Mouse (Mus musculus) erythroid progenitor cell, adult 5-6 weeks (primary cell): ENCODE measurements around the gene Tmsb15b2. TPM values are rescaled to one million over a fixed set of nuclear protein-coding genes. Genes with fewer than 3 reads are reported as not detected.

Experiments used
- total RNA-seq, 2 experiments: library from RNA; stranded (forward) in 1 of 2; stranded (reverse) in 1 of 2; fragments of 150-400 nt in 1 of 2; fragments of 186-747, 209-891 nt in 1 of 2; gene quantifications; 2 replicates each; pipeline versions ENCODE4 v1.2.3 to v1.2.4; 2015 to 2017; ENCODE audit warnings: low replicate concordance in 2 of 2

The Tmsb15b2 gene
- total RNA-seq, 2 experiments from 2014 or later = not detected

Other genes with a start within 250 kb of the Tmsb15b2 start
- gene Morf4l2, start 231.8 kb downstream of the Tmsb15b2 start, total RNA-seq (2015; ENCODE audit: low replicate concordance) = 78.9 and 104 TPM in 2 replicates
- 158 and 191 TPM in 2 replicates for gene Morf4l2, start 231.8 kb downstream of the Tmsb15b2 start, total RNA-seq (2017; ENCODE audit: low replicate concordance)
- gene Glra4, start 195.4 kb downstream of the Tmsb15b2 start, total RNA-seq (2015; ENCODE audit: low replicate concordance) = not detected in 2 replicates
- not detected in 2 replicates for gene Glra4, start 195.4 kb downstream of the Tmsb15b2 start, total RNA-seq (2017; ENCODE audit: low replicate concordance)
- gene Plp1, start 152.8 kb downstream of the Tmsb15b2 start, total RNA-seq (2015; ENCODE audit: low replicate concordance) = not detected in 2 replicates
- 0.53 TPM in 1 of 2 replicates, not detected in the other for gene Plp1, start 152.8 kb downstream of the Tmsb15b2 start, total RNA-seq (2017; ENCODE audit: low replicate concordance)
- not detected in 2 replicates for gene Rab9b, start 106.7 kb downstream of the Tmsb15b2 start, total RNA-seq (2015; ENCODE audit: low replicate concordance)
- not detected in 2 replicates for gene Rab9b, start 106.7 kb downstream of the Tmsb15b2 start, total RNA-seq (2017; ENCODE audit: low replicate concordance)
- not detected in 2 replicates for gene H2bfm, start 48.2 kb downstream of the Tmsb15b2 start, total RNA-seq (2015; ENCODE audit: low replicate concordance)
- gene H2bfm, start 48.2 kb downstream of the Tmsb15b2 start, total RNA-seq (2017; ENCODE audit: low replicate concordance) = not detected in 2 replicates
- not detected in 2 replicates for gene Tmsb15l, start 1.4 kb upstream of the Tmsb15b2 start, total RNA-seq (2015; ENCODE audit: low replicate concordance)
- gene Tmsb15l, start 1.4 kb upstream of the Tmsb15b2 start, total RNA-seq (2017; ENCODE audit: low replicate concordance) = not detected in 2 replicates
- gene Tmsb15b1, start 1.4 kb upstream of the Tmsb15b2 start, total RNA-seq (2015; ENCODE audit: low replicate concordance) = not detected in 2 replicates
- gene Tmsb15b1, start 1.4 kb upstream of the Tmsb15b2 start, total RNA-seq (2017; ENCODE audit: low replicate concordance) = not detected in 2 replicates
- gene Zcchc18, start 17.7 kb upstream of the Tmsb15b2 start, total RNA-seq (2015; ENCODE audit: low replicate concordance) = 0.72 TPM in 1 of 2 replicates, not detected in the other
- 0.64 TPM in 1 of 2 replicates, not detected in the other for gene Zcchc18, start 17.7 kb upstream of the Tmsb15b2 start, total RNA-seq (2017; ENCODE audit: low replicate concordance)
- 1.4 and 1.7 TPM in 2 replicates for gene Slc25a53, start 62.8 kb upstream of the Tmsb15b2 start, total RNA-seq (2015; ENCODE audit: low replicate concordance)
- 0.91 and 4.5 TPM in 2 replicates for gene Slc25a53, start 62.8 kb upstream of the Tmsb15b2 start, total RNA-seq (2017; ENCODE audit: low replicate concordance)
- gene Fam199x, start 74.1 kb upstream of the Tmsb15b2 start, total RNA-seq (2015; ENCODE audit: low replicate concordance) = 0.36 and 4.2 TPM in 2 replicates
- gene Fam199x, start 74.1 kb upstream of the Tmsb15b2 start, total RNA-seq (2017; ENCODE audit: low replicate concordance) = 1.1 and 1.3 TPM in 2 replicates
- gene Esx1, start 146.6 kb upstream of the Tmsb15b2 start, total RNA-seq (2015; ENCODE audit: low replicate concordance) = not detected in 2 replicates
- gene Esx1, start 146.6 kb upstream of the Tmsb15b2 start, total RNA-seq (2017; ENCODE audit: low replicate concordance) = not detected in 2 replicates